Mouse (Mus musculus) erythroid progenitor cell, adult 5-6 weeks (primary cell): Measurements from ENCODE around the gene Chil1. TPM values are rescaled to one million over a fixed set of nuclear protein-coding genes. Genes with fewer than 3 reads are reported as not detected.

Experiments used
- total RNA-seq, 2 experiments: library from RNA; stranded (forward) in 1 of 2; stranded (reverse) in 1 of 2; fragments of 150-400 nt in 1 of 2; fragments of 186-747, 209-891 nt in 1 of 2; gene quantifications; 2 replicates each; pipeline versions ENCODE4 v1.2.3 to v1.2.4; 2015 to 2017; ENCODE audit warnings: low replicate concordance in 2 of 2

Chil1 gene
- total RNA-seq, 2 experiments from 2014 or later = 13.9 to 19.3 TPM

Other genes starting within 250 kb of the Chil1 start
- not detected in 2 replicates for gene Fmod, start 144.9 kb upstream of the Chil1 start, total RNA-seq (2015; ENCODE audit: low replicate concordance)
- not detected in 2 replicates for gene Fmod, start 144.9 kb upstream of the Chil1 start, total RNA-seq (2017; ENCODE audit: low replicate concordance)
- 156 and 184 TPM in 2 replicates for gene Btg2, start 103.1 kb upstream of the Chil1 start, total RNA-seq (2015; ENCODE audit: low replicate concordance)
- 261 and 289 TPM in 2 replicates for gene Btg2, start 103.1 kb upstream of the Chil1 start, total RNA-seq (2017; ENCODE audit: low replicate concordance)
- gene Chit1, start 70.9 kb upstream of the Chil1 start, total RNA-seq (2015; ENCODE audit: low replicate concordance) = 1.1 and 4.2 TPM in 2 replicates
- not detected in 2 replicates for gene Chit1, start 70.9 kb upstream of the Chil1 start, total RNA-seq (2017; ENCODE audit: low replicate concordance)
- not detected in 2 replicates for gene Mybph, start 11.3 kb downstream of the Chil1 start, total RNA-seq (2015; ENCODE audit: low replicate concordance)
- 0.39 TPM in 1 of 2 replicates, not detected in the other for gene Mybph, start 11.3 kb downstream of the Chil1 start, total RNA-seq (2017; ENCODE audit: low replicate concordance)
- not detected in 2 replicates for gene Adora1, start 53.3 kb downstream of the Chil1 start, total RNA-seq (2015; ENCODE audit: low replicate concordance)
- gene Adora1, start 53.3 kb downstream of the Chil1 start, total RNA-seq (2017; ENCODE audit: low replicate concordance) = not detected in 2 replicates
- not detected in 2 replicates for gene Myog, start 107.8 kb downstream of the Chil1 start, total RNA-seq (2015; ENCODE audit: low replicate concordance)
- not detected in 2 replicates for gene Myog, start 107.8 kb downstream of the Chil1 start, total RNA-seq (2017; ENCODE audit: low replicate concordance)
- gene Ppfia4, start 150.8 kb downstream of the Chil1 start, total RNA-seq (2015; ENCODE audit: low replicate concordance) = 0.42 and 0.72 TPM in 2 replicates
- 3.0 TPM in 1 of 2 replicates, not detected in the other for gene Ppfia4, start 150.8 kb downstream of the Chil1 start, total RNA-seq (2017; ENCODE audit: low replicate concordance)
- gene Tmem183a, start 179.8 kb downstream of the Chil1 start, total RNA-seq (2015; ENCODE audit: low replicate concordance) = 52.0 and 62.3 TPM in 2 replicates
- gene Tmem183a, start 179.8 kb downstream of the Chil1 start, total RNA-seq (2017; ENCODE audit: low replicate concordance) = 72.4 and 84.7 TPM in 2 replicates
- gene 4933406M09Rik, start 203.8 kb downstream of the Chil1 start, total RNA-seq (2015; ENCODE audit: low replicate concordance) = not detected in 2 replicates
- not detected in 2 replicates for gene 4933406M09Rik, start 203.8 kb downstream of the Chil1 start, total RNA-seq (2017; ENCODE audit: low replicate concordance)
- 22.3 and 39.0 TPM in 2 replicates for gene Cyb5r1, start 223.4 kb downstream of the Chil1 start, total RNA-seq (2015; ENCODE audit: low replicate concordance)
- gene Cyb5r1, start 223.4 kb downstream of the Chil1 start, total RNA-seq (2017; ENCODE audit: low replicate concordance) = 12.9 and 30.3 TPM in 2 replicates
- gene Adipor1, start 233.2 kb downstream of the Chil1 start, total RNA-seq (2015; ENCODE audit: low replicate concordance) = 151 and 153 TPM in 2 replicates
- gene Adipor1, start 233.2 kb downstream of the Chil1 start, total RNA-seq (2017; ENCODE audit: low replicate concordance) = 114 and 119 TPM in 2 replicates